Mouse (Mus musculus) thymus, adult 2 months (tissue): ENCODE results near the gene Fars2. TPM values are rescaled to one million over a fixed set of nuclear protein-coding genes. Genes with fewer than 3 reads are reported as not detected.

Source experiments
- DNase-seq: peaks from one replicate; pipeline ENCODE4 v3.0.0; 2021
- H3K27ac ChIP-seq: fragments of 200-500 bp; 2 replicates; pipeline ENCODE4 v1.5.1; 2012; ENCODE audit warnings: low read length, control low read depth; ENCODE audit not compliant: control insufficient read depth, insufficient read depth
- H3K27me3 ChIP-seq: fragments of 200-500 bp; 2 replicates; pipeline ENCODE4 v1.6.1; 2012; ENCODE audit warnings: mild to moderate bottlenecking, low read length, moderate library complexity, mixed read lengths; ENCODE audit not compliant: control insufficient read depth, insufficient read depth
- H3K36me3 ChIP-seq: fragments of 200-500 bp; 2 replicates; pipeline ENCODE4 v1.6.1; 2012; ENCODE audit warnings: mild to moderate bottlenecking, low read length, moderate library complexity; ENCODE audit not compliant: control insufficient read depth, insufficient read depth
- H3K4me1 ChIP-seq: fragments of 200-500 bp; replicated peaks from 2 replicates; pipeline ENCODE4 v1.6.1; 2012; ENCODE audit warnings: low read length; ENCODE audit not compliant: control insufficient read depth, insufficient read depth
- H3K4me3 ChIP-seq: fragments of 200-500 bp; 2 replicates; pipeline ENCODE4 v1.5.1; 2012; ENCODE audit warnings: mild to moderate bottlenecking, low read length, control low read depth, moderate library complexity; ENCODE audit not compliant: control insufficient read depth, insufficient read depth
- CTCF ChIP-seq: fragments of 200-500 bp; IDR thresholded peaks from 2 replicates; pipeline ENCODE4 v1.5.1; 2012; ENCODE audit warnings: mild to moderate bottlenecking, control low read depth, low read length, moderate library complexity, borderline replicate concordance; ENCODE audit not compliant: control insufficient read depth, poor library complexity, insufficient read depth; ENCODE audit errors: extremely low read depth
- POLR2A ChIP-seq: fragments of 200-500 bp; IDR thresholded peaks from 2 replicates; pipeline ENCODE4 v1.6.1; 2012; ENCODE audit warnings: mild to moderate bottlenecking, low read length, control low read depth, moderate library complexity; ENCODE audit not compliant: control insufficient read depth, poor library complexity, insufficient read depth; ENCODE audit errors: extremely low read depth
- WGBS: fragments of 180-500 bp; shearing (Covaris S2); methylation state at CpG from one replicate; pipeline ENCODE4 v1.1.7; 2018; 5-methylcytosine and 5-hydroxymethylcytosine counted together
- polyA plus RNA-seq: library from polyadenylated mRNA; depleted of rRNA; stranded (reverse); fragments of >200 nt; gene quantifications from 2 replicates; pipeline ENCODE4 v1.2.3, GENCODE M21; 2012

The Fars2 gene
- polyA plus RNA-seq, 1 experiment, result 47.6 TPM

- Histone ChIP-seq H3K27ac (no peak overlapping the region), H3K4me3 (no peak overlapping the region), H3K36me3 (no peaks in the 10 kb centered on the region), H3K4me1 (no peaks in the 10 kb centered on the region), H3K27me3 (no peaks in the 10 kb centered on the region)
- TF ChIP-seq POLR2A (no peak), CTCF (no peak)
- WGBS, result 97% methylated on average over 5 of the region's 5 CpGs
- no peak for DNase-seq
Observed at GRCm38 (mm10) chr13:36533071-36533470, 415.9 kb downstream of the Fars2 start.

GRCm38 (mm10) chr13:36533518-36533917 lies 416.3 kb downstream of the Fars2 start:
- H3K27ac ChIP-seq, result no peak overlapping the region
- H3K27me3 ChIP-seq, result no peaks in the 10 kb centered on the region
- WGBS, result 96% methylated on average over 7 of the region's 7 CpGs
- H3K36me3 ChIP-seq, result no peaks in the 10 kb centered on the region
- no peak for TF ChIP-seq POLR2A
- TF ChIP-seq CTCF, result no peak
- no peaks in the 10 kb centered on the region for H3K4me1 ChIP-seq
- no peak overlapping the region for H3K4me3 ChIP-seq
- DNase-seq, result no peak

GRCm38 (mm10) chr13:36533966-36534540 lies 416.8 kb downstream of the Fars2 start:
- H3K27ac ChIP-seq, result no peak overlapping the region
- H3K36me3 ChIP-seq, result no peaks in the 10 kb centered on the region
- 88% methylated on average over 8 of the region's 8 CpGs for WGBS
- no peaks in the 10 kb centered on the region for H3K27me3 ChIP-seq
- TF ChIP-seq POLR2A (no peak), CTCF (no peak)
- no peak for DNase-seq
- H3K4me3 ChIP-seq, result no peak overlapping the region
- no peaks in the 10 kb centered on the region for H3K4me1 ChIP-seq

- Histone ChIP-seq H3K36me3 (no peaks in the 10 kb centered on the region), H3K27ac (no peak overlapping the region), H3K4me3 (no peak overlapping the region), H3K27me3 (no peaks in the 10 kb centered on the region), H3K4me1 (no peaks in the 10 kb centered on the region)
- TF ChIP-seq CTCF, result no peak
- TF ChIP-seq POLR2A, result no peak
- DNase-seq, result no peak
- WGBS, result 95% methylated on average over 3 of the region's 3 CpGs
Observed at GRCm38 (mm10) chr13:36537580-36537979, 420.4 kb downstream of the Fars2 start.

GRCm38 (mm10) chr13:36538385-36538784 lies 421.2 kb downstream of the Fars2 start:
- H3K4me1 ChIP-seq, result no peaks in the 10 kb centered on the region
- 90% methylated on average over 2 of the region's 2 CpGs for WGBS
- no peak for DNase-seq

GRCm38 (mm10) chr13:36540231-36540630 lies 423.0 kb downstream of the Fars2 start:
- no peak overlapping the region for H3K27ac ChIP-seq
- WGBS, result 97% methylated on average over 10 of the region's 10 CpGs
- no peaks in the 10 kb centered on the region for H3K36me3 ChIP-seq
- H3K4me3 ChIP-seq, result no peak overlapping the region
- H3K4me1 ChIP-seq, result no peaks in the 10 kb centered on the region
- TF ChIP-seq POLR2A (no peak), CTCF (no peak)
- H3K27me3 ChIP-seq, result no peaks in the 10 kb centered on the region
- DNase-seq, result no peak

More at GRCm38 (mm10) chr13:36538385-36538784, 421.2 kb downstream of the Fars2 start:
- H3K27me3 ChIP-seq, result no peaks in the 10 kb centered on the region
- H3K36me3 ChIP-seq, result no peaks in the 10 kb centered on the region
- H3K27ac ChIP-seq, result no peak overlapping the region
- no peak overlapping the region for H3K4me3 ChIP-seq
- TF ChIP-seq CTCF (no peak), POLR2A (no peak)

GRCm38 (mm10) chr13:36541287-36541780 lies 424.1 kb downstream of the Fars2 start:
- no peaks in the 10 kb centered on the region for H3K27me3 ChIP-seq
- TF ChIP-seq CTCF, result no peak
- no peak for TF ChIP-seq POLR2A
- H3K36me3 ChIP-seq, result no peaks in the 10 kb centered on the region
- no peak overlapping the region for H3K4me3 ChIP-seq
- WGBS, result 96% methylated on average over 2 of the region's 2 CpGs
- H3K4me1 ChIP-seq, result no peaks in the 10 kb centered on the region
- no peak for DNase-seq
- no peak overlapping the region for H3K27ac ChIP-seq
